19 mouse cellular contexts compared by ENCODE assay signal in the genomic region with DNA sequence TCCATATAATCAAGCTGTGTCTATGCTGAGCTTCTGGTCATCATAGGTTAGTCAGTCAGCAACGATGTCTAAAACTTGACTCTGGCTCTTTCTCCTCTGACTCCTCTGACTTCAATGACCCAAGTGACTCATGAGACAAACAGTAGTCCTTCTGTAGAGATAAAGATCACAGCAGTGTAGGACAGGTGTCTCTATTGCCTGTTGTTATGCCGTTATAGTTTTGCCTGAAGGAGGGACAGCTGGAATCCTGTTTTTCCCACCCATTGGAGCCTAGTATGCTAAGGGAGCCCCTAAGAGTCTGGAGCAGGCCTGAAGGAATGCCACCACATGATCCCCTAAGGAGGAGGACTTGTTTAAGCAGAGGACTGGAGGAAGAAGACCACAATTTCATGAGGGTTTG.
"Had no signal": no experiment of that assay in that cellular context is flagged by ENCODE, and none has a peak within 500 bp of the region (broad histone marks: within the 10 kb centered on the region; RNA-seq: fewer than 3 reads in every experiment).

No protein-coding gene starts in this region.

- ATAC-seq: liver, postnatal 0 days; lung, postnatal 0 days; midbrain, embryonic 13.5 days; midbrain, embryonic 15.5 days had no signal

- H3K27ac ChIP-seq: liver, embryonic 15.5 days; macrophage; midbrain, embryonic 13.5 days; midbrain, embryonic 15.5 days; neural tube, embryonic 13.5 days; neural tube, embryonic 15.5 days; stomach, embryonic 15.5 days; stomach, postnatal 0 days had no signal

- H3K4me1 ChIP-seq: liver, embryonic 15.5 days; stomach, embryonic 15.5 days had no signal

- H3K9ac ChIP-seq: liver, embryonic 15.5 days; liver, postnatal 0 days; lung, embryonic 14.5 days; midbrain, embryonic 13.5 days; midbrain, embryonic 15.5 days; neural tube, embryonic 13.5 days; neural tube, embryonic 15.5 days; stomach, embryonic 15.5 days had no signal

- H3K4me2 ChIP-seq: liver, embryonic 15.5 days; lung, embryonic 14.5 days; midbrain, embryonic 11.5 days; midbrain, embryonic 13.5 days; midbrain, embryonic 15.5 days; neural tube, embryonic 13.5 days; neural tube, embryonic 15.5 days; stomach, embryonic 15.5 days had no signal

- H3K9me3 ChIP-seq: liver, embryonic 15.5 days; midbrain, embryonic 13.5 days; midbrain, embryonic 15.5 days; neural tube, embryonic 13.5 days; neural tube, embryonic 15.5 days; stomach, embryonic 15.5 days had no signal

- DNase-seq: liver, postnatal 0 days; lung, embryonic 14.5 days; lung, postnatal 14 days; lung, postnatal 36 days; right cerebral cortex, postnatal 14 days; thymus, adult 2 months; thymus, postnatal 25 days; thymus, postnatal 4 days had no signal

- H3K4me3 ChIP-seq: liver, embryonic 15.5 days; megakaryocyte, embryonic 14.5 days; midbrain, embryonic 13.5 days; midbrain, embryonic 15.5 days; neural tube, embryonic 13.5 days; neural tube, embryonic 15.5 days; stomach, embryonic 15.5 days had no signal

- H3K36me3 ChIP-seq: liver, embryonic 15.5 days; midbrain, embryonic 13.5 days; midbrain, embryonic 15.5 days; neural tube, embryonic 13.5 days; neural tube, embryonic 15.5 days; stomach, embryonic 15.5 days had no signal

- H3K27me3 ChIP-seq: liver, embryonic 15.5 days; midbrain, embryonic 15.5 days; stomach, embryonic 15.5 days had no signal
